Mouse (Mus musculus): ENCODE data around the gene Mbd5. TPM values are rescaled to one million over a fixed set of nuclear protein-coding genes. Genes with fewer than 3 reads are reported as not detected.
"Not testable (repeated sequence)": the region's sequence is repeated elsewhere in the genome, so short reads cannot be mapped to it uniquely, and the experiment has no call there.

Gene Mbd5
- polyA plus RNA-seq, 1 experiment from 2014 or later = 14.3 TPM

DNA sequence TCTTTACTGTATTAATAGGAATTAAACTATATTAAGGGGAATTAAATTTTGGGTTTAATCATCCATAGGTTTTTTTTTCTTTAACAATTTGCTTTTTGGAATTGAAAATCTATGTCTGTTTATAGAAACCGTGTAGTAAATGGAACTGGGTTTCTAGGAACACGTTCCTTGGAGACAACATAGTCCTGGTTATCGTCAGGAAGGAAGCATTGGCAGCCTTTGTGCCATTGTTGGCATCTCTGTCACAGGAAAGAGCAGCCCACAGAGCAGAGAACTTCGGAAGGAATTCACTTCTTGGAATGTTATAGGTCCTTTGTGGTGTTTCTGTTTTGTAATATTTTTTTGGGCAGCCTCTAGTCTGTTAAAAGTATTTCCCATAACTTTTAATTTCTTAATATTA, 135.7 kb downstream of the Mbd5 start:
- 71% methylated on average over 4 of the region's 4 CpGs for WGBS (ENCODE audit: missing documents)
- Histone ChIP-seq H3K79me2 (ENCODE audit: inconsistent target) (no peaks in the 10 kb centered on the region; the same call in 1 of the 2 replicates), H3K4me3 (ENCODE audit: inconsistent target) (no peak overlapping the region)

DNA sequence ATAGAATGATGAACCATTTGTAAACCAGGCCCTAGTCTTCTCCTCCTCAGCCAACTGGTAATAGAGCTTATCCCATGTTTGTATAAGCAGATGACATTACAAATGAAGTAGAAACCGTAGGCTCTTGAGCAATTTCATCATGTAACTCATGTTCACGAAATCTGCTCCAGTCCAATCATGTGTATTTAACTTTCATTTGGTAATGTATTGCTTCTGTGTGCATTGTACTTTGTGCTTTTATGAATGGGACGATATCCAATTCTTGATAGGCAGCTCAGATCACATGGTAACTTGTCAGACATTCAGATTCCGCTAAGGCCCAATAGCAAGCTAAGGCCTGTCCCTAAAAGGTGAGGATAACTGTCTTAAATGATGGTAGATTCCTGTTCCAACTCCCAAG, 141.5 kb downstream of the Mbd5 start:
- Histone ChIP-seq H3K4me3 (ENCODE audit: inconsistent target) (no peak overlapping the region), H3K27ac (no peak overlapping the region), H3K79me2 (ENCODE audit: inconsistent target) (no peaks in the 10 kb centered on the region), H3K36me3 (ENCODE audit: inconsistent target) (no peaks in the 10 kb centered on the region)
- 96% methylated on average over 4 of the region's 4 CpGs for WGBS (ENCODE audit: missing documents)

More for the DNA sequence above, 135.7 kb downstream of the Mbd5 start:
- H3K27ac ChIP-seq = no peak overlapping the region
- H3K36me3 ChIP-seq (ENCODE audit: inconsistent target) = no peaks in the 10 kb centered on the region

DNA sequence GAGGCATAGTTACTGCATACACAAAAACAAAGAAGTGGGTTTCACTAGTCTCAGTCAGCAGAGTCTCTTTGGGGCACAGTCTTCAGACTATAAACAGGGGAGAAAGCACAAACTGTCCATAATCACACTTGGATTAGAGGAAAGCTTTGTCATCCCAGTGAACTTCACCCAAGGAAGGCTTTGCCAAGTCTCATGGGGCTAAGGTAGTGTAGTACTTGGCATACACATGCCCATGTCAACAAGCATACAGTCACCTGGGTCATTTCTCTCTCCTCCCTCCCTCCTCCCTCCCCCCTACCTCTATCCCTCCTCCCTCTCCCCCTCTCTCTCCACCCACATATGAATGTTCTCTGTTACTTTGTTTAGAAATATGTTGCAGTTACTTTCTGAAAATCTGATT, 147.5 kb downstream of the Mbd5 start:
- H3K36me3 ChIP-seq (ENCODE audit: inconsistent target) = no peaks in the 10 kb centered on the region
- no peaks in the 10 kb centered on the region for H3K79me2 ChIP-seq (ENCODE audit: inconsistent target)
- H3K27ac ChIP-seq = no peak overlapping the region
- H3K4me3 ChIP-seq (ENCODE audit: inconsistent target) = no peak overlapping the region

DNA sequence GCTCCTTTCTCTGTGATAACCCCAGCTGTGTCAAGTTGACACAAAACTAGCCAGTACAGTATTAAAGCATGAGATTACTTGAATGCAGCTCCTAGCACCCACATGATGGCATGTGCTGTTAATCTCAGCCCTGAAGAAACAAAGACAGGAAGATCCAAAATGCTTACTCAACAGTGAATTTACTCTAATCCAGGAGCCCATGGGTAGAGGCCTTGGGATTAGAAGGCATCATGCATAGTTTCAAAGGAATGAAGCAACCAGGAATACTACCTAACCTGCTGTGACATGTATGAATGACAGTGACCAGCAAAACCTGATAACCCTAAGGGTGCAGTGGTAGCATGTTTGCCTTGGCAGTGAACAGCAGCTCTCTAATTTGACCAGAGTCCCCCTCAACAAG, 159.6 kb downstream of the Mbd5 start:
- H3K4me3 ChIP-seq (ENCODE audit: inconsistent target) = no peak overlapping the region

DNA sequence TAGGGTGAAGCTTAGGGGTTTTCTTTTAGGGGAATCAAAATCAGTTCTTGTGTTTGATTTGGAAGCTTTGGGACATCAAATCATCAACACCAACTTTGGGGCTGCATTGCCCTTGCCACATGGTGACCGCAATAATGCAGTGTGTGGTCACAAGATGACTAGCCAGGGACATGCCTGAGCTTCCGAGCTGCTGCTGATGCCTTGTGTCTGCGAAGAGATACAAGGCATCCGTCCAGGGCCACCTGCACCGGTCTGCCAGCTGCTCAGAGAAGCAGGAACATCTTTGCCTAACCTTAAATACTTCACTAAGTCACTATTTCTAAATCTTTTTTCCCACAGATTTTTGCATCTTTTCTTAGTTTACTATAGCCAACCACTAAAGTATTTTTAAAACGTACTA, 170.6 kb downstream of the Mbd5 start:
- H3K4me3 ChIP-seq (ENCODE audit: inconsistent target) = no peak overlapping the region
- WGBS (ENCODE audit: missing documents) = 91% methylated on average over 6 of the region's 6 CpGs
- H3K36me3 ChIP-seq (ENCODE audit: inconsistent target) = no peaks in the 10 kb centered on the region
- no peak overlapping the region for H3K27ac ChIP-seq
- H3K79me2 ChIP-seq (ENCODE audit: inconsistent target) = no peaks in the 10 kb centered on the region

More for the DNA sequence above, 159.6 kb downstream of the Mbd5 start:
- Histone ChIP-seq H3K79me2 (ENCODE audit: inconsistent target) (no peaks in the 10 kb centered on the region), H3K27ac (no peak overlapping the region), H3K36me3 (ENCODE audit: inconsistent target) (no peaks in the 10 kb centered on the region)

DNA sequence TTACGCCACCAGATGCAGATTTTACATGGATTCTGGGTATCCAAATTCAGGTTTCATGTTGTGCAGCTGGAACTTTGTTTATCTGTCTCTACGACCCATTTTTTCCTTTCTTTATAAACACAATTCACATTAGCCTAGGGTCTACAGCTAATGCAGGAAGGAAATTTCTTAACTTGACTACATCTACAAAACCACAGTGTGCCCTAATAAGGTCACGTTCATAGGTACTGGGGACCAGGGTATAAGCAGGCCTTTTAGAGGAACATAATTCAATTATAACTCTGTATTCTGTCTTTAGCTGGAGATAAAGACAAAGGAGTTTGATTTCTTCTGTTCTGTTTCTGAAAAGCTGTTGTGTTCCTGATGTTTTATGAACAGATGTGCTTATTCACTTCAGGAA, 172.3 kb downstream of the Mbd5 start:
- Histone ChIP-seq H3K36me3 (ENCODE audit: inconsistent target) (no peaks in the 10 kb centered on the region), H3K4me3 (ENCODE audit: inconsistent target) (no peak overlapping the region), H3K27ac (no peak overlapping the region), H3K79me2 (ENCODE audit: inconsistent target) (no peaks in the 10 kb centered on the region)
- WGBS (ENCODE audit: missing documents) = 83% methylated on average over 2 of the region's 3 CpGs

DNA sequence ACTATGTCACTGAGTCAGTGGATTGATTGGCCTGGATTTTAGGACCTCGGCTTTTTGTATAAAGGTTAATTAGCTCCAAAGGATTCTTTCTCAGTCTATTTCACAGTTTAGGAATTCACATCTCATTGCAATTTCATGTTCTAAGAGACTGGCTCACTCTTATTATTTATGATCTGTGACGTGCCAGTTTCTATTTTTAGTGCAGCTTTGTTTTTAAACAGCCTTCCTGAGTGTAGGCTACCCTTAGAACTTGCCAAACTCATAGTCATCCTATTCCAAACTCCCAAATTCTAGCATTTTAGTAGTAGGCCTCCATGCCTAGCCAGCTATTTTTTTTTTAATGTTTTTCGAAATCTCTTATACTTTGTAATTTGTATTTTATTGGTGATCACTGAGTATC, 192.9 kb downstream of the Mbd5 start:
- Histone ChIP-seq H3K36me3 (ENCODE audit: inconsistent target) (no peaks in the 10 kb centered on the region), H3K4me3 (ENCODE audit: inconsistent target) (no peak overlapping the region), H3K27ac (no peak overlapping the region), H3K79me2 (ENCODE audit: inconsistent target) (no peaks in the 10 kb centered on the region)
- 80% methylated on average over 2 of the region's 3 CpGs for WGBS (ENCODE audit: missing documents)

DNA sequence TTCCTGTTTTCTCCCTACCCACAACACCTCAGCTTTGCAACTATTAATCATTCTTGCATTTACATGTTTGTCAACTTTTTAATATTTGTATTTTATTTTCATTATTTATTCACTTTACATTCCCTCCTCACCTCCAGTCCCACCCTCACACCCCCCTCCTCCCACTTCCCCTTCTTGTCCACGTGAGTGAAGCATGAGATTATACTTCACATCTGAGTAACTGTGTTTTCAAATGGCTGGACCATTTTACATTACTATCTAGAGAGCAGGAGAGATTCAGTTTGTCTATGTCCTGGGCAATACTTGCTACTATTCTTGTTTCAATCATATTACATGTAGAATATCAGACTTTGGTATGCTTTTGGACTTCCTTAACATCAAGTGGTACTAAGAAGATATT, 204.3 kb downstream of the Mbd5 start:
- H3K4me3 ChIP-seq (ENCODE audit: inconsistent target) = no peak overlapping the region
- no peaks in the 10 kb centered on the region for H3K79me2 ChIP-seq (ENCODE audit: inconsistent target)
- no peak overlapping the region for H3K27ac ChIP-seq
- no peaks in the 10 kb centered on the region for H3K36me3 ChIP-seq (ENCODE audit: inconsistent target)
- 60% methylated on average over 1 of the region's 1 CpGs for WGBS (ENCODE audit: missing documents)

DNA sequence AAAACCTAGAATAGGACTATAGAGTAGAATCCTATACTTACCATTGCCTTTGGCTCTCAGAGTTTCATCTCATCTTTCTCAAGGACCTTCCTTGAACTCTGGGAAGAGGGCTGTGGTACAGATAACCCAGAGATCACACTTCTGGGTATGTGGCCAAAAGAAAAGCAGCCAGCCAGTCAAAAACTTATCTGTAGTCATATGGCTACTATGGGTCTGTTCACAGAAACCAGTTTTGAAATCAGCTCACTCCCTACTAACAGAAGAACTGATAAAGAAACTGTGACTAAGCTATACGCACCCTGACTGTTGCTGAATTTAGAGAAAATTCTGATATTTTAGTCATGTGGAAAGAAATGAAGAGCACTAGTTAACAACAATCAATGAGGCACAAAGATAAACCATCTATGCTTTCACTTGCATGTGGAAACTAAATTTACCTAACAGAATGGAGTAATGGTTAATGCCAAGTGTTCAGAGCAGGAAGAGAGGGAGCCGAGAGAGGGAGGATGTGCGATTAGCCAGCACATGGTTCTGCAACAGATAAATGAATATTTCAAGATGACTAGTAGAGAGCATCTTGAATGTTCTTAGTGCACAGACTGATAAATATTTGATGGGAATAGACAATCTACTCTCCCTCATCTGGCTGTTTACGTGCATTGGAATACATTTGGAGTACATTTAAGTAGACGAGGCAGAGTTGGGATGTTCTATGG, 211.1 kb downstream of the Mbd5 start:
- WGBS (ENCODE audit: missing documents) = 95% methylated on average over 5 of the region's 5 CpGs
- Histone ChIP-seq H3K4me3 (ENCODE audit: inconsistent target) (no peak overlapping the region), H3K79me2 (ENCODE audit: inconsistent target) (no peaks in the 10 kb centered on the region), H3K36me3 (ENCODE audit: inconsistent target) (no peaks in the 10 kb centered on the region), H3K27ac (no peak overlapping the region)

DNA sequence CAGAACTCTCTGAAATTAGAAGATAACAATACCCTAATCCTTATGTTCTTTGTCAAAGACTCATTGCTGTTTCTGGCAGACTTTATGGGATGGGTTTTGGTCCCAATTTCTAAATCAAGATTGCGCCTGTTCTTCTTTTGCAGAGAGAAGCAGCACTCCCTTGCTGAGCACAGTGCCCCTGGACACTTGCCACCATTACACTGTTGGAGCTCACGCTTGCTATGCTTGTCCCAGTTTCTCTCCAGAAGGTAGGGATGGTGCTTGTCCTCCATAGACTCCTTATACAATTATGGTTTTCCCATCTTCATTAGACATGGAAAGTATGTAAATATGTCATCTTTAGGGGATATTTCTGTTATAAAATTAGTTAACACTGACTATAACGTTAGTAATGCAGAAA, 220.5 kb downstream of the Mbd5 start:
- Histone ChIP-seq H3K27ac (no peak overlapping the region), H3K36me3 (ENCODE audit: inconsistent target) (no peaks in the 10 kb centered on the region), H3K79me2 (ENCODE audit: inconsistent target) (no peaks in the 10 kb centered on the region), H3K4me3 (ENCODE audit: inconsistent target) (no peak overlapping the region)
- WGBS (ENCODE audit: missing documents) = 97% methylated on average over 3 of the region's 3 CpGs

DNA sequence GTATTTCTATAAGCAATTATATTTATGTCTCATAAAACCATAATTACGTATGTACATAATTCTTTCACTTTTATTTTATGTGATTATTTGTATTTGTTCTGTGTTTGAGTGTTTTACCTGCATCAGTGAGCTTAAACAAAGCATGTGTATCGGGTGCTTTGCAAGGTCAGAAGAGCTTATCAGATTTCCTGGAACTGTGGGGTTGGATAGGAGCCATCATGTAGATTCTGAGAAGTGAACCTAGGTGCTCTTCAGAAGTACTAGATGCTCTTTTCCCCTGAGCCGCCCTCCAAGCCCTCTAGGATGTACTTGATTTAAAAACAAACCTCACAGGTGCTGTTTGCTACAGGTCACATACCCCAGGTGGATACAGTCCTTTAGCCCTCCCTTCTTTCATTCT, 227.7 kb downstream of the Mbd5 start:
- no peak overlapping the region for H3K4me3 ChIP-seq (ENCODE audit: inconsistent target)
- WGBS (ENCODE audit: missing documents) = 89% methylated on average over 3 of the region's 3 CpGs

DNA sequence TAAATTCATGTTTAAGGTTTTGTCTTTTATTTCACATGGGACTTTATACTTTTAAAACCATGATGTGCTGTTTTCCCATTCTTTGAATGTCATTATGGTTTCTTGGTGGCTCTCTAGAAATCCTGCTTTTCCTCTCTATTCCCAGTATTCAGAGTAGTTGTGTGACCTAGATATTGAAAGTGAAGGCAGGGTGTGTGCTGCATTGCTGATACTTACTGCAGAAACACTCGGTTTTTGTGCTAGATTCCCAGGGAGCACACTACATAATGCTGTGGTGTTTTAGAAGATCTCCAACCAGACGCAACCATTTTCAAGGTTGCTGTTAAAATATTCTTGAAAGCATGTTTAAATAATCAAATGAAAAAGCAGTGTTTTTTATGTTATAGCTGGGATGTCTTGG, 241.7 kb downstream of the Mbd5 start:
- Histone ChIP-seq H3K79me2 (ENCODE audit: inconsistent target) (no peaks in the 10 kb centered on the region), H3K27ac (no peak overlapping the region), H3K36me3 (ENCODE audit: inconsistent target) (no peaks in the 10 kb centered on the region), H3K4me3 (ENCODE audit: inconsistent target) (no peak overlapping the region)
- 94% methylated on average over 2 of the region's 2 CpGs for WGBS (ENCODE audit: missing documents)

More for the DNA sequence above, 227.7 kb downstream of the Mbd5 start:
- Histone ChIP-seq H3K36me3 (ENCODE audit: inconsistent target) (no peaks in the 10 kb centered on the region), H3K79me2 (ENCODE audit: inconsistent target) (no peaks in the 10 kb centered on the region), H3K27ac (no peak overlapping the region)

DNA sequence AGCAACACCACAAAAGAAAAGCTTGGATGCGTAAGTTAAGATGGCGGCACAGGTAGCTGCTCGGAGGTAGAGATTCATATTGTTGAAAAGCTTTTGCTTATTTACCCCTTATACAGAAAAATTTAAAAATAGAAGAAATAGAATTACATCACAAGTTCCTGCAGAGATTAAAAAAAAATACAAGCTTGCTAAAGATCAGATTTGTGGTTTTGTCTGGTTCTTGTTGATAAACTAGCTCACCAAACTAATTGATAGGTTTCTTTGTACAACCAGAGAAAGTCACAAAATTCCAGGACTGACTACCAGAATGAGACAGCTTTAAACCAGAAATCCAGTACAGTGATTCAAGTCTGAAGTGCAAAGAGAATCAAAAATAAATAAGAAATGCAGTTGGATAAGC, 242.4 kb downstream of the Mbd5 start:
- Histone ChIP-seq H3K27ac (no peak overlapping the region), H3K4me3 (ENCODE audit: inconsistent target) (no peak overlapping the region), H3K79me2 (ENCODE audit: inconsistent target) (no peaks in the 10 kb centered on the region), H3K36me3 (ENCODE audit: inconsistent target) (no peaks in the 10 kb centered on the region)
- WGBS (ENCODE audit: missing documents) = 100% methylated on average over 3 of the region's 3 CpGs

DNA sequence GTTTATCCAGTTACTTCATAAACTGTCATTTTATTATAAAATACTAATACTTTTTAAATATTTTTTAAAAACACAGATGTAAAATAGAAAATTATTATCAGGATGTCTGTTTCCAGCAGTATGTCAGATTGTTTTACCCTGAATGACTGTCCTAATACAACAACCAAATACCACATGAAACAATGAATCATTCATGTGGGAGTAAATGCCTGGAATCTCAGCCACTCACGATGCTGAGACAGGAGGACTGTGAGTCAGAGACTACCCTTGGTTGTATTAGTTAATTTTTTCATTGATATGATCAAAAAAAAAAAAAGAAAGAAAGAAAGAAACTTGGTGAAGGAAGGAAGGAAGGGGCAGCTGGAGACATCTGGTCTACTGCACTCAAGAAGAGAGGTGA, 254.8 kb downstream of the Mbd5 start:
- 80% methylated on average over 1 of the region's 1 CpGs for WGBS (ENCODE audit: missing documents)
- H3K27ac ChIP-seq = no peak overlapping the region
- H3K79me2 ChIP-seq (ENCODE audit: inconsistent target) = no peaks in the 10 kb centered on the region
- no peaks in the 10 kb centered on the region for H3K36me3 ChIP-seq (ENCODE audit: inconsistent target)
- no peak overlapping the region for H3K4me3 ChIP-seq (ENCODE audit: inconsistent target)

DNA sequence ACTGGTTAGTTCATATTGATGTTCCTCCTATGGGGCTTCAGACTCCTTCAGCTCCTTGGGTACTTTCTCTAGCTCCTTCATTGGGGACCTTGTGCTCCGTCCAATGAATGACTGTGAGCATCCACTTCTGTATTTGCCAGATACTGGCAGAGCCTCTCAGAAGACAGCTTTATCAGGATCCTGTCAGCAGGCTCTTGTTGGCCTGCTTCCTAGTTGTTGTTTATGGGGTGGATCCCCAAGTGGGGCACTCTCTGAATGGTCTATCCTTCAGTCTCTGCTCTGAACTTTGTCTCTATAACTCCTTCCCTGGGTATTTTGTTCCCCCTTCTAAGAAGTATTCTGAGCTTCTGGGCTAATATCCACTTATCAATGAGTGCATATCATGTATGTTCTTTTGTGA, 256.4 kb downstream of the Mbd5 start:
- not testable (repeated sequence) for H3K79me2 ChIP-seq (ENCODE audit: inconsistent target); H3K4me3 ChIP-seq (ENCODE audit: inconsistent target); H3K27ac ChIP-seq; H3K36me3 ChIP-seq (ENCODE audit: inconsistent target)
- 100% methylated on average over 1 of the region's 1 CpGs for WGBS (ENCODE audit: missing documents)

DNA sequence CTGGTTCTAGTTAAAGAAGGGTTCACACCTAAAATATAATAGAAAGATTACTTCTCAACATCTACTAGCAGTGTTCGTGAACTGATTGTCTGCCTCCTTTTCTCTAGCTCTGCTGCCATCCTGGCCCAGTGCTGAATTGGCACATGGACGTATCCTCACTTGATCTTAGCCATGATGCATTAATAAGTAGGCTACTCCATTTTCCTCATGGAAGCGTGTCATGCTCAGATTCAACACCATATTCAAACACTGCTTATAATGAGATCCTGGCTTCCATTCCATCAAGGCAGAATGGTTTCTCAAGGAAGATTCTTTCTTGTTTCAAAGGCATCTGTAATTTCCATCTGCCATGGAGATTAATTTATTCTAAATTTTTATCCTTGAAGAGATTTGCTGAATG, 260.0 kb downstream of the Mbd5 start:
- H3K27ac ChIP-seq = no peak overlapping the region
- H3K36me3 ChIP-seq (ENCODE audit: inconsistent target) = no peaks in the 10 kb centered on the region
- H3K79me2 ChIP-seq (ENCODE audit: inconsistent target) = no peaks in the 10 kb centered on the region
- 96% methylated on average over 3 of the region's 3 CpGs for WGBS (ENCODE audit: missing documents)
- H3K4me3 ChIP-seq (ENCODE audit: inconsistent target) = no peak overlapping the region

All from macrophage (primary cell).